Mouse (Mus musculus): ENCODE results near the gene Smg5.
A peak's percentile ranks its signal among the peaks of the same experiment; 100 is the strongest.
"Not testable (repeated sequence)": the region's sequence is repeated elsewhere in the genome, so short reads cannot be mapped to it uniquely, and the experiment has no call there.

The Smg5 gene

DNA sequence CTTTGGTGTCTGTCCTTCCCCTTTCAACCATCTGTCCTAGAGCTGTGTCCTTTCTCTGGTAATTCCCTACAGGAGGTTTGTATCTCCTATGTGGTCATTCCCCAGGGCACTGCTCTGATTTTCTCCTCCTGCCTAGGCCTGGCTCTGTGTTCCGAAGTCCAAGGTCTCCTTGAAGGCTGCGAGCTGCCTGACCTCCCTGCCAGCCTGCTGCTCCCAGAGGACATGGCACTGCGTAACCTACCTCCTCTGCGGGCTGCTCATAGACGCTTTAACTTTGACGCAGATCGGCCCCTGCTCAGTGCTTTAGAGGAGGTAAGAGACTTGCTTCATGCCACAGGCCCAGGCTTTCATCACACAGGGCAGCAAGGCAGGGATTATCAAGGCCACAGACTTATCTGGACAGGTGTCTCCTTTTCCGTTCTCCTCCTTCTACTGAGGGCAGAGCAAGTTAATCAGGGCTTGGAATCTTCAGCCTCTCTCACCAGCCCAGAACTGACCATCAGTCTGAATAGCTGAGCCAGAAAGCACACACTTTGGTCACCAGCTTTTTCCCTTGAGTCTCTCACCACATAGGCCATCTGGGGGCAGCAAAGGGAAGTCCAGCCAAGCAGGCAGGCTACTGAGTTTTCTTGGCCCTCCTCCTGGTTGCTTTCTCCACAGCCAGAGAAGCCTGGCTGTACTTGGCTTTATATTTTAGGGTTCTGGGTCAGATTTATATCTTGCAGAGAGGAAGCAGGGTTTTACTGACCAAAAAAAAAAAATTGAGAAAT lies 18.5 kb downstream of the Smg5 start:
- DNase-seq (ENCODE audit: inconsistent ontology term), result no peak

DNA sequence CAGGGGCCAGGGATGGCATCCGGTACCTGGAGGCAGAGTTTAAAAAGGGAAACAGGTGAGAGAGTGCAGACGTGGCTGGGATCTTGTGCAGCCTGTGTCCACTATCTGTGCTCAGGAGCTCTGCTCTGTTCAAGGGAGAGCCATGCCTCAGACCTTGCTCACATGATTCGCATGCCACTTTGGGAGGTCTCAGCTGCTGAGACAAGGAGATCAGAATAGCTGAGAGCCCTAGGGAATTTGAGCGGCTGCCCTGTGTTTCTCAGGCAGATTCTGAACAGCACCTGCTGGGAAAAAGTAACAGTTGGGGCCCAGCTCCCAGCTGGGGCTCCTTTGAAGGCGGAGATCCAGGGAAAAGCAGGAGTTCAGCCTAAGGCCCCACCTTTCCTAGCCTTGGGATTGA lies 23.5 kb downstream of the Smg5 start:
- DNase-seq (ENCODE audit: inconsistent ontology term), result no peak

DNA sequence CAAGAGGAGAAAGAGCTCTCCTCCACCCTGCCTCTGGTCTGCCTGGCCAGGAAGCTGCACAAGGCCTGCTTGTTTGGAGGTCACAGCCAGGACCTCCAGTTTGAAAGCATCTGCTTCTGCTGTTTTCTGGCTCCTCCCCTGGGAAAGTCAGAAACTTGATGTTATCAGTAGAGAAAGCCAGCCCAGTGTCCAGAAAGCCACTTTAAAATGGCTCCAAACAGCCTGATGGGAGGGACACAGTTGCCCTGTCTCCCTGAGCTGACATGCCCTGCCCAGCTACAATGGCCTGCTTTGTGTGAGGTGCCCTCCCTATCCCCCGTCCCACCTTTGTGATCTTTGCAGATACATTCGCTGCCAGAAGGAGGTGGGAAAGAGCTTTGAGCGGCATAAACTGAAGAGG lies 23.9 kb downstream of the Smg5 start:
- no peak for DNase-seq (ENCODE audit: inconsistent ontology term)

DNA sequence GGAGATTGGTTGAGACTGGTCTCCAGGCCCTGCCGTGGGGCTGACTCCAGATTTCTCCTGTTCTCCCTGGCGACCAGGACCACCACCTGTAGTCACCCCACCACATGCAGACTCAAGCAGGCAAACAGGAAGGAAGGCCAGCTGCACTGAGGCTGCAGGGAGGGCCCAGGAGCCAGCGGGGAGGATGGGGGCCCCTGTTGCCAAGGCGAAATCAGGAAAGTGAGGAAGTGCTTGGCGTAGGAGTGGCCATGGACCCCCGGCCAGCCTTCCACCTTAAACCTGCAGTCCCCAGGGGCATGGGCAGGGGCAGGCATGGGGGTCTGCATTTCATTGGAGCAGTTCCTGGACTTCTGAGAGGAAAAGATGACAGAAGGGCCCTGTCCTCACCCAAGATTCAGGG lies 25.0 kb downstream of the Smg5 start:
- DNase-seq (ENCODE audit: inconsistent ontology term), result no peak

DNA sequence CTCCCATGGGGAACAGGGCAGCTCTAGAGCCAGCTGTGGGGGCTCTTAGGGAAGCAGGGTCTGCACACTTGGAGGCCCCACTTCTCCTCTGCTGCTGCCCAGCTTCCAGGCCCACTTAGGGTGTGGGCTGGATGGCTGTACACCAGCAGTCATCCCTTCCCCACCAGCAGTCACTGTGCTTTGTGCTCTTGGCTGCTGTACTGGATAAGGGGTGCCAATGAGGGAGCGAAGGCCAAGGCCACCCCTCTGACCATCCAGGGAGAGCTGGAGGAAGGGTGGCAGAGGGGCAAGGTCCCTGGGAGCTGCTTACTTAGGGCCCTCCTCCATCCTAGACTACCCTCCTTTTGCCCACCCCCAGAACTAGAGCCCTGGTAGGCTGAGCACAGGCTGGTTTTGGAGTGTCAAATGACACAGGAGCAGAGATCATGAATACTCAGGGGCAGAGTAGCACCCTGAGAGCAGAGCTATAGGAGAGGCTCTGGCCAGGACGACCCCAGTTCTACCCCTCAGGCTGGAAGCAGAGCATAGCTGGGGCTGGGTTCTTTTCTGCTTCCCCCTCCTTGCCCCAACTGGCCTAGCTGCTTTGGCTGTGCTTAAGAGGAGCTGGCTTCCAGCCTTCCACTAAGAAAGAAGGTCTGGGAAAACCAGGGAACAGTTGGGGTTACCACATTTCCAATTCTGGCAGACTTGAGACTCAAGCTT lies 25.7 kb downstream of the Smg5 start:
- no peak for DNase-seq (ENCODE audit: inconsistent ontology term)

DNA sequence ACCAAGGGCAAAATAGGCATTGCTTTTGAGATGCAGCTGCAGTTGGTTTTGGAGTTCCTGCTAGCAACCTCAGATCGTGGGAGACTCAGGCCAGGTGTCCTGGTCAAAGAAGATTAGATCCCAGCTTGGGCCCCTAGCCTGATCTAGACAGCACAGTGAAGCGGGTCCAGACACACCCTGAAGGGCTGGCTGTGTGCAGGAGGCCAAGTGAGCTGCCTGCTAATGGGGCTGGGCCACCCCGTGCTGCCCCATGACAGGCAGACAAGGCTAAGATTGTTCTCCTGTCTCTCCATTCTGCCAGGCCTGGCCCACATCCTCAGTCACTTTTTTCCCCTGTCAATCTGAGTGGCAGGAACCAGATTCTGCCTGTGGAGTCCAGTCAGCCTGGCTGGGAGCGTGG lies 27.6 kb downstream of the Smg5 start:
- peak; percentile 68 for DNase-seq (ENCODE audit: inconsistent ontology term)

DNA sequence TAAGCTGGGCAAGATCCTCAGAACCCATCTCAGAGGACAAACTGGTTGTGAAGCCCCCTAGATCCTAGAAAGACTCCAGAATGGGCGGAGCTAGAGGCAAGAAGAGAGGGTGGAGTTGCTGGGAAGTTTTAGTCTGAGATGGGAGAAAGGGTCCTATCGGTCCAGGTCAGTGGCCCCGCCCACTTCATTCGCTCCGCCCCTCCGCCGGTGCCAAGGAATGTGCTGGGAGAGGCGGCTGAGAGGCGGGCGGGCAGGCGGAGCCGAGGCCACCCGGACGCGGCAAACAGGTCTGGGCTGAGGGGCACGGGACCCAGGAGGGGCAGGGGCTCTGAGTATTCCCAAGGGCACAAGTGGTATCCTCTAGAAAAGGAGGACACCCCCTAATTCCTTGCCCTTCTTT lies 28.3 kb downstream of the Smg5 start, which contains the start of gene Paqr6:
Paqr6 (plus strand) TSS at position 248 of the 400 bp plus-strand sequence.
- peak; percentile 89 for DNase-seq (ENCODE audit: inconsistent ontology term)

DNA sequence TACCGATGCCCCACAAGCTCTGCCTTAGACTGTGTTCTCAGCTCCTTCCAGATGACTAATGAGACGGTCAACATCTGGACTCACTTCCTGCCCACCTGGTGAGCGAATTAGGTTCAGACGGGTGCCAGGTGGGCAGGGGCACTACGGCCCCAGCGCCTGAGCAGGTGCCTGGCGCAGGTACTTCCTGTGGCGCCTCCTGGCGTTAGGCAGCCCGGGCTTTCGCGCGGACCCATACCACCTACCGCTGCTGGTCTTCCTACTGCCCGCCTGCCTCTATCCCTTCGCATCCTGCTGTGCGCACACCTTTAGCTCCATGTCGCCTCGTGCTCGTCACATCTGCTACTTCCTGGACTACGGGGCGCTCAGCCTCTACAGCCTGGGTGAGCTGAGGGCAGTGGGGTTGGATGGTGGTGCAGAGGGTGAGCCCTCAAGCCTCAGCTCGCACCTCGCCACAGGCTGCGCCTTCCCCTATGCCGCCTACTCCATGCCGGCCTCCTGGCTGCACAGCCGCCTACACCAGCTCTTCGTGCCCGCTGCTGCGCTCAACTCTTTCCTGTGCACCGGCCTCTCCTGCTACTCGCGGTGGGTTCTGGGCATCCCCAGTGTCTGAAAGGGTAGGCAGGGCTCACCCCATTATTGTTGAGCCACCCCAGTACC lies 29.8 kb downstream of the Smg5 start:
- DNase-seq (ENCODE audit: inconsistent ontology term), result no peak

DNA sequence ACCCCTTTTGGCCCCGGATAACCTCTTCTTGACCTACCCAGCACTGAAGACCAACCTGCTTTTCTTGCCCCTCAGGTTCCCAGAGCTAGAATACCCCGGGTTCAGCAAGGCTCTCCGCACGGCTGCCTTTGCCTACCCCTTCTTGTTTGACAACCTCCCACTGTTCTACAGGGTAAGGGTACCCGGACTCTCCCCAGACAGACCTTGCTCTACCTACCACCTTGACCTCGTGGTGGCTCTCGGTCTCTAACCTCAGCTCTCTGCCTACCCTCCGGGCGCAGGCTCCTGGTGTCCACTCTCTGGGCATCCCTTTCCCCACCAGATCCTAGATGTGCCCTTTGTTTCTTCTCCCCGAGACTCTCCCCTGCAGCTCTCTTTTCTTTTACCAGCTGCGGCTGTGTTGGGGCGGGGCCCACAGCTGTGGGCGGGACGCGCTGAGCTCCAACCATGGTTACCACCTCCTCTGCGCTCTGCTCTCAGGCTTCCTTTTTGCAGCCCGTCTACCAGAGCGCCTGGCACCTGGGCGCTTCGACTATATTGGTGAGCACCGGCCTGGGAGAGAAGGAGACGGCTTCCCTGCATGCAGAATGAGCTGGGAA lies 30.9 kb downstream of the Smg5 start:
- DNase-seq (ENCODE audit: inconsistent ontology term), result not testable (repeated sequence)

DNA sequence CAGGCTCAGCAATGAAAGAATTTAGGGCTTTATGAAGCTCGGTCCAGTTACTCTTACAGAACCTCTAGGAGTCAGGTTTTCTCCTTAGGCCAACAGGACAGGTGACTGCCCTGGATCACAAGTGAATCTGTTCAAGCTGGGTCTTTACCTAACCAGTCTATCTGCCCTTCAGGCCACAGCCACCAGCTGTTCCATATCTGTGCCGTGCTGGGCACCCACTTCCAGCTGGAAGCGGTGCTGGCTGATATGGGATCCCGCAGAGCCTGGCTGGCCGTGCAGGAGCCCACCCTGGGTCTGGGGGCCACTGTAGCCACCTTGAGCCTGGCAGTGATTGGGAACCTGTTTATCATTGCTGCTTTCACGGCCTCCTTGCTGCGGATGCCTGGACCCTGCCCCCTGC lies 31.5 kb downstream of the Smg5 start:
- DNase-seq (ENCODE audit: inconsistent ontology term), result not testable (repeated sequence)

DNA sequence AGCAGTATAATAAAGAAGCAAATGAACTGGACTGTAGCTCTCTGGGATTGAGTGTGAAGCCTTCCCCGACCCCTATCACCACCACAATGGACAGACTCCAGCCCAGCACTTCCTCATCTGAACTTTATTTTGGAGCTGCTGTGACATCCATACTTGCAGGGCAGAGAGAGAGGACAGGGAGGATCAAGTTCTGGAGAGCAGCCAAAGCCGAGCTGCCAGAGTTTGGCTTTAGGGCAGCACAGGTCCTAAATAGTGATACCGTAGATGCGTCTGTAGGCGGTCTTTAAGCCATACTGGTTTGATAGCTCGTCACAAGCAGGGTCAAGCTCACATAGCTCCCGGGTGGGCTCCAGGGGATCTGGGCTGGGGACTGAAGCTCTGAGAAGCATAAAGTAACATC lies 32.5 kb downstream of the Smg5 start:
- not testable (repeated sequence) for DNase-seq (ENCODE audit: inconsistent ontology term)

DNA sequence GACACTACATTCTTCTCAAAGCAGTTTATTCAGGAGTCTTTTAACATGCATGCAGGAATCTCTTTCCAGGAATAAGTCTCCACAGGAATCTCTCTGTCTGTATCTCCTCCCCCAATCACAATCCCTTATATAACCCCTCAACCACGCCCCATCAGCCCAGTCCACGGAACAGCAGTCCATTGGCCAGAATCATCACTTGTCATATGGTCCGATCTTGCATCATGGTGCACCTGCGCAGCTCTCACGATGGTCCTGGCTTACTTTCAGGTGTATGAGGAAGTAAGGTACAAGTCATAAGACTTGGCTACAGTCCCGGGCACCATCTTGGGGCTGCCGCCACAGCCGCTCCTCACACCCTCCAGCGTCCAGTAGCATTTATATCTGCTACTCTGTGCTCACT lies 36.6 kb downstream of the Smg5 start, which contains the start of gene Bglap3:
Bglap3 (minus strand) TSS at position 101 of the 400 bp plus-strand sequence.
- DNase-seq (ENCODE audit: inconsistent ontology term), result not testable (repeated sequence)

DNA sequence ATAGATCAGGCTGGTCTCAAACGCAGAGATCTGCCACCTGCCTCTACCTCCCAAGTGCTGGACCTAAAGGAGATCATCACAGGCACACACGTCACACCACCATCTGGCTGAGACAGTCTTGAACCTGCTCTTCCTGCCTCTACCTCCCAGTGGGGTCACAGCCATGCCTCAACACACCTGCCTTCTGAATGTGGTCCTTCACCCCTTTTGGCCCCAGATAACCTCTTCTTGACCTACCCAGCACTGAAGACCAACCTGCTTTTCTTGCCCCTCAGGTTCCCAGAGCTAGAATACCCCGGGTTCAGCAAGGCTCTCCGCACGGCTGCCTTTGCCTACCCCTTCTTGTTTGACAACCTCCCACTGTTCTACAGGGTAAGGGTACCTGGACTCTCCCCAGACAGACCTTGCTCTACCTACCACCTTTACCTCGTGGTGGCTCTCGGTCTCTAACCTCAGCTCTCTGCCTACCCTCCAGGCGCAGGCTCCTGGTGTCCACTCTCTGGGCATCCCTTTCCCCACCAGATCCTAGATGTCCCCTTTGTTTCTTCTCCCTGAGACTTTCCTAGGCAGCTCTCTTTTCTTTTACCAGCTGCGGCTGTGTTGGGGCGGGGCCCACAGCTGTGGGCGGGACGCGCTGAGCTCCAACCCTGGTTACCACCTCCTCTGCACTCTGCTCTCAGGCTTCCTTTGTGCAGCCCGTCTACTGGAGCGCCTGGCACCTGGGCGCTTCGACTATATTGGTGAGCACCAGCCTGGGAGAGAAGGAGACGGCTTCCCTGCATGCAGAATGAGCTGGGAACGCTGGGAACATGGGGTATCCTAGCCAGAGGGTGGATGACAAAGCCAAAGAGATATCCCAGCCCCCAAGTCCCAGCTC lies 39.9 kb downstream of the Smg5 start:
- DNase-seq (ENCODE audit: inconsistent ontology term), result peak; percentile 33

DNA sequence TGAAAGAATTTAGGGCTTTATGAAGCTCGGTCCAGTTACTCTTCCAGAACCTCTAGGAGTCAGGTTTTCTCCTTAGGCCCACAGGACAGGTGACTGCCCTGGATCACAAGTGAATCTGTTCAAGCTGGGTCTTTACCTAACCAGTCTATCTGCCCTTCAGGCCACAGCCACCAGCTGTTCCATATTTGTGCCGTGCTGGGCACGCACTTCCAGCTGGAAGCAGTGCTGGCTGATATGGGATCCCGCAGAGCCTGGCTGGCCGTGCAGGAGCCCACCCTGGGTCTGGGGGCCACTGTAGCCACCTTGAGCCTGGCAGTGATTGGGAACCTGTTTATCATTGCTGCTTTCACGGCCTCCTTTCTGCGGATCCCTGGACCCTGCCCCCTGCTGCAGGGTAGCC lies 40.6 kb downstream of the Smg5 start:
- not testable (repeated sequence) for DNase-seq (ENCODE audit: inconsistent ontology term)

DNA sequence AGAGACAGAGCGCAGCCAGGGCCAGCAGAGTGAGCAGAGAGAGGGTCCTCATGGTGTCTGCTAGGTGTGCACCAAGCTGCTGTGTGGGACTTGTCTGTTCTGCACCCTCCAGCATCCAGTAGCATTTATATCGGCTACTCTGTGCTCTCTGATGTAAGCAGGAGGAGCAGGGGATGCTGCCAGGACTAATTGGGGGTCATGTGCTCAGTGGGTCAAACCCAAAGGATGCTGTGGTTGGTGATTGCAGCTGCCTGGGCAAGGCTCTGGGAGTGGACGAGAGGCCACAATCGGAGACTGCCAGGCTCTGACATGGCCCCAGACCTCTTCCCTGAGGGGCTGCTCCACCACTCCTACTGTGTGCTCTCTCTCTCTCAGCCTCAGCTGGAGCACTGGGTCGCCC lies 42.5 kb downstream of the Smg5 start, which contains the start of gene Bglap2:
Bglap2 (minus strand) TSS at position 101 of the 400 bp plus-strand sequence.
- not testable (repeated sequence) for DNase-seq (ENCODE audit: inconsistent ontology term)

DNA sequence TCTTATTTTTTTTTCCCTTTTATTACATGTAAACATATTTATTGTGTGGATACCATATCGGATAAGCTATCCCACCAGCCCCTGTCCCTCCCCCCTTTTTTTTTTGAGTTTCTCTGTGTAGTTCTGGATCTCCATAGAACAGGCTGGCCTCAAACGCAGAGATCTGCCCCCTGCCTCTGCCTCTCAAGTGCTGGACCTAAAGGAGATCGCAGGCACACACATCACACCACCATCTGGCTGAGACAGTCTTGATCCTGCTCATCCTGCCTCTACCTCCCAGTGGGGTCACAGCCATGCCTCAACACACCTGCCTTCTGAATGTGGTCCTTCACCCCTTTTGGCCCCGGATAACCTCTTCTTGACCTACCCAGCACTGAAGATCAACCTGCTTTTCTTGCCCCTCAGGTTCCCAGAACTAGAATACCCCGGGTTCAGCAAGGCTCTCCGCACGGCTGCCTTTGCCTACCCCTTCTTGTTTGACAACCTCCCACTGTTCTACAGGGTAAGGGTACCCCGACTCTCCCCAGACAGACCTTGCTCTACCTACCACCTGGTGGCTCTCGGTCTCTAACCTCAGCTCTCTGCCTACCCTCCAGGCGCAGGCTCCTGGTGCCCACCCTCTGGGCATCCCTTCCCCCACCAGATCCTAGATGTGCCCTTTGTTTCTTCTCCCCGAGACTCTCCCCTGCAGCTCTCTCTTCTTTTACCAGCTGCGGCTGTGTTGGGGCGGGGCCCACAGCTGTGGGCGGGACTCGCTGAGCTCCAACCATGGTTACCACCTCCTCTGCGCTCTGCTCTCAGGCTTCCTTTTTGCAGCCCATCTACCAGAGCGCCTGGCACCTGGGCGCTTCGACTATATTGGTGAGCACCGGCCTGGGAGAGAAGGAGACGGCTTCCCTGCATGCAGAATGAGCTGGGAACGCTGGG lies 45.6 kb downstream of the Smg5 start:
- peak; percentile 23 for DNase-seq (ENCODE audit: inconsistent ontology term)

DNA sequence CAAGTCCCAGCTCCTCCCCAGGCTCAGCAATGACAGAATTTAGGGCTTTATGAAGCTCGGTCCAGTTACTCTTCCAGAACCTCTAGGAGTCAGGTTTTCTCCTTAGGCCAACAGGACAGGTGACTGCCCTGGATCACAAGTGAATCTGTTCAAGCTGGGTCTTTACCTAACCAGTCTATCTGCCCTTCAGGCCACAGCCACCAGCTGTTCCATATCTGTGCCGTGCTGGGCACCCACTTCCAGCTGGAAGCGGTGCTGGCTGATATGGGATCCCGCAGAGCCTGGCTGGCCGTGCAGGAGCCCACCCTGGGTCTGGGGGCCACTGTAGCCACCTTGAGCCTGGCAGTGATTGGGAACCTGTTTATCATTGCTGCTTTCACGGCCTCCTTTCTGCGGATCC lies 46.3 kb downstream of the Smg5 start:
- not testable (repeated sequence) for DNase-seq (ENCODE audit: inconsistent ontology term)

DNA sequence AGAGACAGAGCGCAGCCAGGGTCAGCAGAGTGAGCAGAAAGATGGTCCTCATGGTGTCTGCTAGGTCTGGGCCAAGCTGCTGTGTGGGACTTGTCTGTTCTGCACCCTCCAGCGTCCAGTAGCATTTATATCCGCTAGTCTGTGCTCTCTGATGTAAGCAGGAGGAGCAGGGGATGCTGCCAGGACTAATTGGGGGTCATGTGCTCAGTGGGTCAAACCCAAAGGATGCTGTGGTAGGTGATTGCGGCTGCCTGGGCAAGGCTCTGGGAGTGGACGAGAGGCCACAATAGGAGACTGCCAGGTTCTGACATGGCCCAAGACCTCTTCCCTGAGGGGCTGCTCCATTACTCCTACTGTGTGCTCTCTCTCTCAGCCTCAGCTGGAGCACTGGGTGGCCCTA lies 48.3 kb downstream of the Smg5 start, which contains the start of gene Bglap:
Bglap (minus strand) TSS at position 101 of the 400 bp plus-strand sequence.
- no peak for DNase-seq (ENCODE audit: inconsistent ontology term)

DNA sequence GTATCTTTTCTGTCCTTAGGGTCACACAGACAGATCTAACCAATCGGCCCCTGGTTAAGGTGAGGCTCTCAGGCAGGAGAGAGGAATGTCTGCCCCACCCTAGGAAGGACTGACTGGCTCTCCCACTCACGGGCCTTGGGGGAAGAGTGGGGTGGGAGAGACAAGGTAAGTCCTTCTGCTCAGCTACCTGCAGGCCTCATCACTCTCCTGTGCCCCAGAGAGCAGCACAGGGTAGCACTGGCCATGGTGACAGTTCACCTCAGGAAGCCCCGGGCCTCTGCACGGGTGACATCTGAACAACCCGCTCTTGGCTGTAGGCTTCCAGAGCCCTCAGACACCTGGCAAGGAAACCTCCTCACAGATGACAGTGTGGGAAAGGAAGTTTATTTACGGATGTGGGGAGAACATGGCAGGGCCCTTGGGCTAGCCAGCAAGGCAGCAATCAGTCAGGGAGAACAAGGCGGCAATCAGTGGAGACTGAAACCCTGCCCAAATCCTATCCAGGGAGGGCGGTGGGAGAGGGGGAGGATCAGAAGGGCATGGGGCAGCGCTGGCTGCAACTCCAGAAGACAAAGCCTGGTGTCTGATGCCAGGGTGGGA lies 57.8 kb downstream of the Smg5 start:
- DNase-seq (ENCODE audit: inconsistent ontology term), result no peak

All from Muller cell, postnatal 12 days (primary cell).